Mouse (Mus musculus) CH12.LX (cell line): ENCODE results near the gene Mlh1. TPM values are rescaled to one million over a fixed set of nuclear protein-coding genes. Genes with fewer than 3 reads are reported as not detected.

ENCODE experiments used
- DNase-seq: peaks from one replicate; pipeline ENCODE4 v3.0.0-alpha.2; 2013; ENCODE audit errors: extremely low read depth
- H3K27ac ChIP-seq: 2 replicates; pipeline ENCODE4 v1.5.1; 2012; ENCODE audit warnings: low read depth, mild to moderate bottlenecking, control low read depth, moderate library complexity; ENCODE audit not compliant: insufficient read depth
- H3K27me3 ChIP-seq: replicated peaks from 2 replicates; pipeline ENCODE3; 2012; ENCODE audit warnings: inconsistent platforms
- H3K36me3 ChIP-seq, 2 experiments: replicated peaks in 1 of 2; 2 replicates each; pipeline versions ENCODE3 to v1.6.1; 2012; ENCODE audit warnings: inconsistent platforms in 1 of 2, low read length in 1 of 2, mild to moderate bottlenecking in 1 of 2, mixed read lengths in 1 of 2, moderate library complexity in 1 of 2; ENCODE audit not compliant: control insufficient read depth in 1 of 2, insufficient read depth in 1 of 2
- H3K4me1 ChIP-seq, 2 experiments: 2 replicates each; pipeline ENCODE4 v1.6.1; 2012; ENCODE audit warnings: inconsistent platforms in 1 of 2, moderate library complexity in 1 of 2; ENCODE audit not compliant: insufficient read depth in 2 of 2, control insufficient read depth in 1 of 2
- H3K4me2 ChIP-seq: 2 replicates; pipeline ENCODE4 v1.6.1; 2012; ENCODE audit warnings: low read depth, mild to moderate bottlenecking, control low read depth; ENCODE audit not compliant: poor library complexity, insufficient read depth, severe bottlenecking
- H3K4me3 ChIP-seq, 3 experiments: fragments of 150-350 bp in 1 of 3; sonication (generic) in 1 of 3; replicated peaks in 1 of 3; 2 replicates each; pipeline versions ENCODE3 to v1.5.1; 2011 to 2012; ENCODE audit warnings: low read depth in 2 of 3, low read length in 2 of 3, mild to moderate bottlenecking in 2 of 3, moderate library complexity in 2 of 3, control low read depth in 1 of 3, improper control_type of control experiment in 1 of 3, inconsistent platforms in 1 of 3, mixed read lengths in 1 of 3; ENCODE audit not compliant: poor library complexity in 1 of 3
- H3K79me2 ChIP-seq: replicated peaks from 2 replicates; pipeline ENCODE4 v1.6.1; 2012; ENCODE audit warnings: mild to moderate bottlenecking, moderate library complexity; ENCODE audit not compliant: control insufficient read depth, poor library complexity, insufficient read depth, severe bottlenecking; ENCODE audit errors: extremely low read depth
- H3K9ac ChIP-seq: 2 replicates; pipeline ENCODE4 v1.6.1; 2012; ENCODE audit warnings: low read depth, mild to moderate bottlenecking, control low read depth, moderate library complexity; ENCODE audit not compliant: insufficient read depth
- H3K9me3 ChIP-seq: replicated peaks from 2 replicates; pipeline ENCODE3; 2012; ENCODE audit warnings: low read length, inconsistent platforms, mixed read lengths
- CHD1 ChIP-seq: IDR thresholded peaks from 2 replicates; pipeline ENCODE4 v1.6.1; 2012; ENCODE audit warnings: low read depth, low read length, improper control_type of control experiment, inconsistent platforms
- CHD2 ChIP-seq: IDR thresholded peaks from 2 replicates; pipeline ENCODE4 v1.6.1; 2011; ENCODE audit warnings: low read length, improper control_type of control experiment
- E2F4 ChIP-seq: IDR thresholded peaks from 2 replicates; pipeline ENCODE4 v1.6.1; 2011; ENCODE audit warnings: low read depth, low read length, improper control_type of control experiment; ENCODE audit not compliant: insufficient replicate concordance
- EP300 ChIP-seq: IDR thresholded peaks from 2 replicates; pipeline ENCODE4 v1.6.1; 2011; ENCODE audit warnings: low read length, improper control_type of control experiment
- ETS1 ChIP-seq: conservative IDR thresholded peaks from 2 replicates; pipeline ENCODE4 v1.6.1; 2012; ENCODE audit warnings: low read depth, mild to moderate bottlenecking, inconsistent platforms, low read length, improper control_type of control experiment, moderate library complexity
- GABPA ChIP-seq: IDR thresholded peaks from 2 replicates; pipeline ENCODE4 v1.6.1; 2012; ENCODE audit warnings: low read depth, low read length, improper control_type of control experiment, inconsistent platforms; ENCODE audit not compliant: insufficient replicate concordance
- HCFC1 ChIP-seq: IDR thresholded peaks from 2 replicates; pipeline ENCODE4 v1.6.1; 2012; ENCODE audit warnings: low read depth, mild to moderate bottlenecking, inconsistent platforms, low read length, improper control_type of control experiment
- JUN ChIP-seq: IDR thresholded peaks from 2 replicates; pipeline ENCODE4 v1.6.1; 2011; ENCODE audit warnings: low read depth, mild to moderate bottlenecking, low read length, improper control_type of control experiment, moderate library complexity; ENCODE audit not compliant: insufficient read depth
- KAT2A ChIP-seq: IDR thresholded peaks from 2 replicates; pipeline ENCODE4 v1.6.1; 2012; ENCODE audit warnings: low read length, improper control_type of control experiment, inconsistent platforms; ENCODE audit not compliant: insufficient replicate concordance
- MYC ChIP-seq: IDR thresholded peaks from 2 replicates; pipeline ENCODE4 v1.6.1; 2011; ENCODE audit warnings: low read depth, mild to moderate bottlenecking, improper control_type of control experiment, low read length
- NELFE ChIP-seq: IDR thresholded peaks from 2 replicates; pipeline ENCODE4 v1.6.1; 2011; ENCODE audit warnings: low read depth, low read length, improper control_type of control experiment
- POLR2A ChIP-seq: IDR thresholded peaks from 2 replicates; pipeline ENCODE4 v1.6.1; 2011; ENCODE audit warnings: low read depth, mild to moderate bottlenecking, improper control_type of control experiment, low read length
- POLR2AphosphoS2 ChIP-seq: IDR thresholded peaks from 2 replicates; pipeline ENCODE4 v1.6.1; 2011; ENCODE audit warnings: low read depth, low read length, improper control_type of control experiment
- TBP ChIP-seq: conservative IDR thresholded peaks from 2 replicates; pipeline ENCODE4 v1.6.1; 2011; ENCODE audit warnings: low read depth, low read length, improper control_type of control experiment
- USF1 ChIP-seq: IDR thresholded peaks from 2 replicates; pipeline ENCODE4 v1.6.1; 2014; ENCODE audit warnings: low read depth, mild to moderate bottlenecking, inconsistent platforms, low read length, improper control_type of control experiment
- USF2 ChIP-seq: conservative IDR thresholded peaks from 2 replicates; pipeline ENCODE4 v1.6.1; 2011; ENCODE audit warnings: low read depth, low read length, improper control_type of control experiment
- ZKSCAN1 ChIP-seq: IDR thresholded peaks from 2 replicates; pipeline ENCODE4 v1.6.1; 2012; ENCODE audit warnings: low read depth, inconsistent platforms, low read length, improper control_type of control experiment, borderline replicate concordance
- ZMIZ1 ChIP-seq: IDR thresholded peaks from 2 replicates; pipeline ENCODE4 v1.6.1; 2012; ENCODE audit warnings: low read depth, mild to moderate bottlenecking, inconsistent platforms, low read length, improper control_type of control experiment
- ZNF384 ChIP-seq: IDR thresholded peaks from 2 replicates; pipeline ENCODE4 v1.6.1; 2012; ENCODE audit warnings: low read depth, low read length, improper control_type of control experiment, inconsistent platforms
- dilution Hi-C: fragments of 300-500 bp; cut with MboI; formaldehyde crosslinking; loops from 2 replicates; pipeline ENCODE4 v1.14.3; 2020; ENCODE audit warnings: low sequenced_read_pairs; ENCODE audit not compliant: extremely low pct_unique_long_range_greater_than_20kb, extremely low pct_ligation_motif_present
- in situ Hi-C: fragments of 300-500 bp; cut with MboI; formaldehyde crosslinking; loops from 3 replicates; pipeline ENCODE4 v1.14.3; 2019; ENCODE audit warnings: low sequenced_read_pairs, low pct_ligation_motif_present, low pct_unique_long_range_greater_than_20kb, mixed read lengths
- polyA plus RNA-seq: library from polyadenylated mRNA; unstranded; fragments of >175 nt; gene quantifications from 2 replicates; pipeline ENCODE4 v1.2.1, GENCODE M21; 2012; ENCODE audit warnings: low read depth; ENCODE audit not compliant: insufficient read length
- total RNA-seq, 2 experiments: library from RNA; depleted of rRNA; stranded (reverse); fragments of 300-350 nt in 1 of 2; fragments of >200 nt in 1 of 2; gene quantifications; 2 replicates each; pipeline ENCODE4 v1.2.3; 2012 to 2014

Mlh1 gene
- total and polyA plus RNA-seq, 3 experiments = 25.7 to 57.9 (median 50.2) TPM

DNA sequence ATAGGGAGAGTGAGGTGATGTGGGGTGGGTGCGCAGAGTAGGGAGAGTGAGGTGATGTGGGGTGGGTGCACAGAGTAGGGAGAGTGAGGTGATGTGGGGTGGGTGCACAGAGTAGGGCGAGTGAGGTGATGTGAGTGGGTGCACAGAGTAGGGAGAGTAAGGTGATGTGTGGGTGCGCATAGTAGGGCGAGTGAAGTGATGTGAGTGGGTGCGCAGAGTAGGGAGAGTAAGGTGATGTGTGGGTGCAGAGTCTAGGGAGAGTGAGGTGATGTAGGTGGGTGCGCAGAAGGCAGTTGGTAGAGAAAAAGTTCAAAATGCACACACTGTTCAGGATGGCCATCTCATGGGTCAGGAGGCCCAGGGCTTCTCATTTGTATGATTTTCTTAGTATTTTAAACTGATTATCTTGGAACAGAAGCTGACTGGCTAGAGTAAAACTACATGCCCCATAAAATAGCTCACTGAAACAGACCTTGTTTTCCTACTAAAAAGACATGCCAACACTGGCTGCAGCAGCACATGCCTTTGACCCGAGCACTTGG is 62.4 kb downstream of the Mlh1 start:
- no peak for DNase-seq
- Histone ChIP-seq H3K36me3 (peaks cover 6 to 28% of the 10 kb centered on the region in 2 experiments), H3K4me2 (no peak overlapping the region), H3K9ac (no peak overlapping the region), H3K4me1 (peaks cover 3 to 31% of the 10 kb centered on the region in 2 experiments; a peak in 2 of 4 replicates), H3K27ac (no peak overlapping the region), H3K9me3 (no peaks in the 10 kb centered on the region), H3K4me3 (no peak overlapping the region), H3K79me2 (no peaks in the 10 kb centered on the region), H3K27me3 (no peaks in the 10 kb centered on the region)
- dilution Hi-C loops (no loop called here), in situ Hi-C loops (no loop called here)
- TF ChIP-seq CHD1 (no peak), ZKSCAN1 (peak; percentile 92)

GRCm38 (mm10) chr9:111208185-111208584 is 63.4 kb downstream of the Mlh1 start:
- Histone ChIP-seq H3K4me1 (peaks cover 3 to 20% of the 10 kb centered on the region in 2 experiments; a peak in 2 of 4 replicates), H3K9ac (no peak overlapping the region), H3K4me3 (no peak overlapping the region), H3K79me2 (no peaks in the 10 kb centered on the region), H3K4me2 (no peak overlapping the region), H3K36me3 (peaks cover 6 to 28% of the 10 kb centered on the region in 2 experiments), H3K27ac (no peak overlapping the region), H3K27me3 (no peaks in the 10 kb centered on the region), H3K9me3 (no peaks in the 10 kb centered on the region)
- DNase-seq = no peak
- TF ChIP-seq EP300 (no peak), NELFE (no peak), MYC (no peak), GABPA (no peak), JUN (no peak), USF2 (no peak), CHD2 (no peak), POLR2AphosphoS2 (no peak), ZMIZ1 (no peak), ETS1 (no peak), HCFC1 (no peak), E2F4 (no peak), ZNF384 (no peak), TBP (no peak), KAT2A (no peak), USF1 (no peak), POLR2A (no peak)
- in situ Hi-C loops = no loop called here
- dilution Hi-C loops = no loop called here
